Mouse (Mus musculus) heart, adult 2 months (tissue): ENCODE measurements at regions not wholly inside any gene's neighbourhood (a gene's known extent, or its start where the extent isn't known, plus 50 kb on each side); places are given as distances from the start of the nearest gene placed in this dataset.
A peak's percentile ranks its signal among the peaks of the same experiment; 100 is the strongest.

ENCODE experiments used
- DNase-seq, 2 experiments: peaks; one replicate each; pipeline ENCODE4 v3.0.0; 2021
- H3K27ac ChIP-seq: fragments of 200-600 bp; 2 replicates; pipeline ENCODE4 v1.8.1; 2022
- H3K27me3 ChIP-seq: fragments of 200-500 bp; 2 replicates; pipeline ENCODE4 v1.6.1; 2012; ENCODE audit warnings: mild to moderate bottlenecking, low read length, inconsistent platforms, mixed read lengths; ENCODE audit not compliant: control insufficient read depth, insufficient read depth
- H3K36me3 ChIP-seq: fragments of 200-500 bp; 2 replicates; pipeline ENCODE4 v1.6.1; 2012; ENCODE audit warnings: low read length, inconsistent platforms; ENCODE audit not compliant: control insufficient read depth, insufficient read depth
- H3K4me1 ChIP-seq: fragments of 200-500 bp; 2 replicates; pipeline ENCODE4 v1.6.1; 2011; ENCODE audit warnings: low read length; ENCODE audit not compliant: control insufficient read depth, insufficient read depth
- H3K4me3 ChIP-seq: fragments of 200-600 bp; 2 replicates; pipeline ENCODE4 v1.8.1; 2022
- H3K79me2 ChIP-seq: fragments of 200-500 bp; replicated peaks from 2 replicates; pipeline ENCODE4 v1.6.1; 2012; ENCODE audit warnings: mild to moderate bottlenecking, inconsistent platforms, low read length, moderate library complexity, mixed read lengths; ENCODE audit not compliant: control insufficient read depth, insufficient read depth
- H3K9ac ChIP-seq: fragments of 200-500 bp; 2 replicates; pipeline ENCODE4 v1.6.1; 2012; ENCODE audit warnings: low read depth, mild to moderate bottlenecking, control low read depth, inconsistent platforms, low read length, mixed read lengths
- CTCF ChIP-seq: fragments of 200-600 bp; IDR thresholded peaks from 2 replicates; pipeline ENCODE4 v1.8.1; 2022; ENCODE audit warnings: antibody characterized with exemption, mild to moderate bottlenecking, moderate library complexity
- EP300 ChIP-seq: fragments of 200-500 bp; IDR thresholded peaks from 2 replicates; pipeline ENCODE4 v1.6.1; 2011; ENCODE audit warnings: low read depth, low read length, control low read depth; ENCODE audit not compliant: insufficient read depth
- POLR2A ChIP-seq: fragments of 200-500 bp; IDR thresholded peaks from 2 replicates; pipeline ENCODE4 v1.6.1; 2011; ENCODE audit warnings: mild to moderate bottlenecking, low read depth, low read length, control low read depth; ENCODE audit not compliant: insufficient read depth
- WGBS: fragments of 180-500 bp; shearing (Covaris S2); methylation state at CpG from one replicate; pipeline ENCODE4 v1.1.7; 2018; 5-methylcytosine and 5-hydroxymethylcytosine counted together
- intact Hi-C: fragments of 180-260 bp; cut with DNase I; formaldehyde crosslinking; loops from one replicate; pipeline ENCODE4 v1.15.1; 2025

GRCm38 (mm10) chr5:107040489-107040888, 76.4 kb downstream of the Cdc7 start:
- Histone ChIP-seq H3K4me1 (no peaks in the 10 kb centered on the region; the same call in 1 of the 2 replicates), H3K9ac (no peak overlapping the region), H3K27me3 (no peaks in the 10 kb centered on the region), H3K27ac (no peak overlapping the region), H3K4me3 (no peak overlapping the region), H3K36me3 (no peaks in the 10 kb centered on the region), H3K79me2 (no peaks in the 10 kb centered on the region)
- no peak for DNase-seq
- WGBS: 85% methylated on average over 10 of the region's 10 CpGs
- TF ChIP-seq POLR2A: no peak
- no peak for TF ChIP-seq CTCF
- TF ChIP-seq EP300: no peak
- intact Hi-C loops: no loop called here

- no peak for DNase-seq
- no peaks in the 10 kb centered on the region for H3K79me2 ChIP-seq
- intact Hi-C loops: no loop called here
- TF ChIP-seq EP300: no peak
- no peak for TF ChIP-seq CTCF
- TF ChIP-seq POLR2A: no peak
- 64% methylated on average over 10 of the region's 10 CpGs for WGBS
- no peak overlapping the region for H3K27ac ChIP-seq
- no peak overlapping the region for H3K9ac ChIP-seq
- no peaks in the 10 kb centered on the region for H3K36me3 ChIP-seq
- H3K4me3 ChIP-seq: no peak overlapping the region
- H3K27me3 ChIP-seq: no peaks in the 10 kb centered on the region
- peaks cover 4% of the 10 kb centered on the region for H3K4me1 ChIP-seq
These were observed 81.0 kb downstream of the Cdc7 start for GRCm38 (mm10) chr5:107045163-107045562.

- peak in 1 of 2 experiments; percentile 50 for DNase-seq
- peaks cover 4% of the 10 kb centered on the region for H3K4me1 ChIP-seq
- 15% methylated on average over 4 of the region's 4 CpGs for WGBS
These were observed 82.4 kb downstream of the Cdc7 start for GRCm38 (mm10) chr5:107046501-107046931.

GRCm38 (mm10) chr5:107048607-107049006, 84.5 kb downstream of the Cdc7 start:
- peaks cover 4% of the 10 kb centered on the region for H3K4me1 ChIP-seq
- H3K27ac ChIP-seq: no peak overlapping the region
- TF ChIP-seq CTCF (no peak), EP300 (no peak), POLR2A (no peak)
- H3K79me2 ChIP-seq: no peaks in the 10 kb centered on the region
- H3K36me3 ChIP-seq: no peaks in the 10 kb centered on the region
- no peak overlapping the region for H3K9ac ChIP-seq
- peak in 1 of 2 experiments; percentile 36 for DNase-seq
- H3K4me3 ChIP-seq: no peak overlapping the region
- intact Hi-C loops: no loop called here
- H3K27me3 ChIP-seq: no peaks in the 10 kb centered on the region
- 31% methylated on average over 5 of the region's 5 CpGs for WGBS

More at GRCm38 (mm10) chr5:107046501-107046931, 82.4 kb downstream of the Cdc7 start:
- intact Hi-C loops: no loop called here
- Histone ChIP-seq H3K36me3 (no peaks in the 10 kb centered on the region), H3K9ac (no peak overlapping the region), H3K27ac (peak overlapping the region; percentile 42), H3K4me3 (no peak overlapping the region), H3K79me2 (no peaks in the 10 kb centered on the region), H3K27me3 (no peaks in the 10 kb centered on the region)
- TF ChIP-seq EP300 (no peak), POLR2A (peak; percentile 21; the same call in 1 of the 2 replicates)

- no peak overlapping the region for H3K27ac ChIP-seq
- 73% methylated on average over 3 of the region's 3 CpGs for WGBS
- TF ChIP-seq EP300 (no peak), CTCF (no peak), POLR2A (no peak)
- DNase-seq: no peak
- H3K4me1 ChIP-seq: peaks cover 4% of the 10 kb centered on the region
- H3K27me3 ChIP-seq: no peaks in the 10 kb centered on the region
- H3K4me3 ChIP-seq: no peak overlapping the region
- H3K36me3 ChIP-seq: no peaks in the 10 kb centered on the region
- no peak overlapping the region for H3K9ac ChIP-seq
- no peaks in the 10 kb centered on the region for H3K79me2 ChIP-seq
- intact Hi-C loops: no loop called here
These were observed 86.0 kb downstream of the Cdc7 start for GRCm38 (mm10) chr5:107050076-107050475.

GRCm38 (mm10) chr5:107051868-107052267, 87.7 kb downstream of the Cdc7 start:
- no peaks in the 10 kb centered on the region for H3K79me2 ChIP-seq
- H3K27ac ChIP-seq: no peak overlapping the region
- peaks cover 2% of the 10 kb centered on the region for H3K4me1 ChIP-seq
- H3K4me3 ChIP-seq: no peak overlapping the region
- DNase-seq: no peak
- TF ChIP-seq CTCF (no peak), POLR2A (no peak), EP300 (no peak)
- no peak overlapping the region for H3K9ac ChIP-seq
- no peaks in the 10 kb centered on the region for H3K27me3 ChIP-seq
- WGBS: 69% methylated on average over 10 of the region's 10 CpGs
- no peaks in the 10 kb centered on the region for H3K36me3 ChIP-seq
- intact Hi-C loops: no loop called here
